Mouse (Mus musculus) lung, postnatal 4 days (tissue): Measurements from ENCODE around the gene Cyp2d22.
"Not testable (repeated sequence)": the region's sequence is repeated elsewhere in the genome, so short reads cannot be mapped to it uniquely, and the experiment has no call there.

Experiments
- DNase-seq, 2 experiments: peaks; one replicate each; pipeline ENCODE4 v3.0.0; 2021

The Cyp2d22 gene

GRCm38 (mm10) chr15:82379871-82380713 lies at the start of gene Cyp2d22:
TSS of gene Cyp2d22 (minus strand) at chr15:82380260.
- DNase-seq = peak; percentile 62 to 73

- no peak for DNase-seq
Observed at GRCm38 (mm10) chr15:82423471-82423870, 43.4 kb upstream of the Cyp2d22 start.

- DNase-seq = no peak
Observed at GRCm38 (mm10) chr15:82422935-82423334, 42.9 kb upstream of the Cyp2d22 start.

GRCm38 (mm10) chr15:82418616-82419015 lies 38.6 kb upstream of the Cyp2d22 start:
- DNase-seq = no peak

GRCm38 (mm10) chr15:82416797-82417789 lies 37.0 kb upstream of the Cyp2d22 start:
- peak; percentile 89 to 90 for DNase-seq

GRCm38 (mm10) chr15:82407536-82407935 lies 27.5 kb upstream of the Cyp2d22 start:
- no peak for DNase-seq

- no peak for DNase-seq
Observed at GRCm38 (mm10) chr15:82406981-82407380, 26.9 kb upstream of the Cyp2d22 start, which contains the start of gene Cyp2d10. TSS of gene Cyp2d10 (minus strand) at chr15:82407195.

- no peak for DNase-seq
Observed at GRCm38 (mm10) chr15:82404163-82404562, 24.1 kb upstream of the Cyp2d22 start.

GRCm38 (mm10) chr15:82403606-82404005 lies 23.5 kb upstream of the Cyp2d22 start:
- DNase-seq = no peak

- no peak for DNase-seq
Observed at GRCm38 (mm10) chr15:82402741-82403140, 22.7 kb upstream of the Cyp2d22 start.

GRCm38 (mm10) chr15:82402106-82402505 lies 22.0 kb upstream of the Cyp2d22 start:
- DNase-seq = no peak

GRCm38 (mm10) chr15:82401516-82401915 lies 21.5 kb upstream of the Cyp2d22 start:
- no peak for DNase-seq

- DNase-seq = not testable (repeated sequence)
Observed at GRCm38 (mm10) chr15:82395955-82396354, 15.9 kb upstream of the Cyp2d22 start.

GRCm38 (mm10) chr15:82393922-82394321 lies 13.9 kb upstream of the Cyp2d22 start, which contains the start of gene Cyp2d11:
TSS of gene Cyp2d11 (minus strand) at chr15:82394022.
- DNase-seq = not testable (repeated sequence)

- not testable (repeated sequence) for DNase-seq
Observed at GRCm38 (mm10) chr15:82389916-82390315, 9.9 kb upstream of the Cyp2d22 start.

- no peak for DNase-seq
Observed at GRCm38 (mm10) chr15:82385729-82386128, 5.7 kb upstream of the Cyp2d22 start.

- DNase-seq = no peak
Observed at GRCm38 (mm10) chr15:82382441-82382840, 2.4 kb upstream of the Cyp2d22 start.

GRCm38 (mm10) chr15:82380714-82381062 lies 628 bp upstream of the Cyp2d22 start:
- DNase-seq = no peak

- DNase-seq = peak in 1 of 2 experiments; percentile 21
Observed at GRCm38 (mm10) chr15:82379511-82379870, 569 bp downstream of the Cyp2d22 start.

- DNase-seq = peak in 1 of 2 experiments; percentile 41
Observed at GRCm38 (mm10) chr15:82378261-82379180, 1.5 kb downstream of the Cyp2d22 start.

- DNase-seq = no peak
Observed at GRCm38 (mm10) chr15:82377701-82378100, 2.4 kb downstream of the Cyp2d22 start.
